Comparison of ENCODE assay signal across 8 mouse cellular contexts in the genomic region with DNA sequence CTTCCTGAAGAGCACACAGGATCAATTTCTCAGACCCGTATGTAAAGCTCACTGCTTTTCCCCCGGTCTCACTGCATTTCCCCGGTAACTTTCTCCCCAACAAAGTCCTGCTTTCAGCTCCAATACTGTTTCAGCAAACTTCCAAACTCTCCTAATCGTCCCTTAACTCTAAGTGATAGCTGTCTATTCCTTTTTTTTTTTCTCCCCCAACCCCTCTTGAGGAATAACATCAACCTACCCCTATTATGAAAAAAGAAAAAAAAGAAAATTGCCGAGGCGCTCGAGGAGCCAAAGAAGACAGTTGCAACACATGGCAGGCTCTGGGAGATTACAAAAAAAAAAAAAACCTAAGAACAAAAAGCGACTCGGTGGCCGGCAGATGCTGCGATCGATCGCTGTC. TPM values are rescaled to one million over a fixed set of nuclear protein-coding genes. Genes with fewer than 3 reads are reported as not detected.
A peak's percentile ranks its signal among the peaks of the same experiment; 100 is the strongest.
DNase-seq lines count a peak whose midpoint lies in the region; ATAC-seq and TF ChIP-seq lines count a peak whose summit lies in the region.

No protein-coding gene starts in this region.

- no peak for TF ChIP-seq POLR2A in MEL (IDR thresholded peaks at IDR 0.05; ENCODE audit: control insufficient read depth in 1 of 2, insufficient read depth in 1 of 2, low read depth in 1 of 2, low read length in 2 of 2, poor library complexity in 1 of 2)

- no peak for TF ChIP-seq RAD21 in MEL (IDR thresholded peaks at IDR 0.05; ENCODE audit: low read depth, low read length)

- H3K4me2 ChIP-seq in heart, embryonic 16.5 days (ENCODE audit: low read depth, low read length): peak overlapping the region; percentile 70
- H3K4me2 ChIP-seq in midbrain, embryonic 13.5 days (replicated peaks): peak overlapping the region; percentile 68

- H3K9me3 ChIP-seq in heart, embryonic 16.5 days (replicated peaks; ENCODE audit: control insufficient read depth, low read length): no peaks in the 10 kb centered on the region
- H3K9me3 ChIP-seq in MEL (replicated peaks; ENCODE audit: insufficient read depth, low read length): no peaks in the 10 kb centered on the region
- no peaks in the 10 kb centered on the region for H3K9me3 ChIP-seq in hindbrain, embryonic 10.5 days
- no peaks in the 10 kb centered on the region for H3K9me3 ChIP-seq in midbrain, embryonic 13.5 days

- TF ChIP-seq EP300 in MEL (IDR thresholded peaks at IDR 0.05; ENCODE audit: low read depth in 1 of 2, low read length in 2 of 2): no peak

- intact Hi-C loops in heart, postnatal 10 days (cut with DNase I): loop anchor here (1.0 to 2.0 kb wide), 2 partner anchors 38 to 75 kb away; a partner anchor contains a TSS
- intact Hi-C loops in gastrocnemius, postnatal 14 days (cut with DNase I; ENCODE audit: low total_unique reads): loop anchor here (5.0 kb wide), 1 partner anchor 36 kb away; no protein-coding TSS in a partner anchor

- TF ChIP-seq CTCF in MEL (IDR thresholded peaks at IDR 0.05 in 2 of 3, conservative IDR thresholded peaks at IDR 0.05 in 1 of 3; ENCODE audit: control insufficient read depth in 1 of 3, insufficient read depth in 1 of 3, low read depth in 2 of 3, low read length in 3 of 3, poor library complexity in 1 of 3, severe bottlenecking in 1 of 3): no peak

- DNase-seq in heart, postnatal 10 days: no peak
- DNase-seq in MEL (ENCODE audit: low read depth, low spot score): peak; percentile 38
- no peak for DNase-seq in hindbrain, embryonic 10.5 days (ENCODE audit: low spot score)
- DNase-seq in urinary bladder, postnatal 25 days (ENCODE audit: low spot score): no peak
- no peak for DNase-seq in MN1 (ENCODE audit: low spot score)
- no peak for DNase-seq in gastrocnemius, postnatal 14 days

- H3K9ac ChIP-seq in heart, embryonic 16.5 days (ENCODE audit: low read length): peak overlapping the region; percentile 94
- H3K9ac ChIP-seq in MEL (ENCODE audit: control insufficient read depth, low read depth, low read length, poor library complexity, severe bottlenecking): peak overlapping the region; percentile 93
- peak overlapping the region; percentile 94 for H3K9ac ChIP-seq in midbrain, embryonic 13.5 days (replicated peaks)

- no peaks in the 10 kb centered on the region for H3K27me3 ChIP-seq in heart, embryonic 16.5 days (ENCODE audit: control insufficient read depth, insufficient read depth, low read length)
- H3K27me3 ChIP-seq in MEL (ENCODE audit: control insufficient read depth in 1 of 2, insufficient read depth in 2 of 2, low read length in 2 of 2): no peaks in the 10 kb centered on the region
- no peaks in the 10 kb centered on the region for H3K27me3 ChIP-seq in hindbrain, embryonic 10.5 days (ENCODE audit: insufficient read depth, poor library complexity, severe bottlenecking)
- no peaks in the 10 kb centered on the region for H3K27me3 ChIP-seq in midbrain, embryonic 13.5 days

- no peak for ATAC-seq in heart, embryonic 16.5 days (replicated peaks; ENCODE audit: extremely low read depth, insufficient read depth, low FRiP score)
- no peak for ATAC-seq in midbrain, embryonic 13.5 days

- H3K4me3 ChIP-seq in heart, embryonic 16.5 days (ENCODE audit: low read length): peak overlapping the region; percentile 94
- peak overlapping the region; percentile 84 to 97 for H3K4me3 ChIP-seq in MEL (ENCODE audit: control insufficient read depth in 1 of 2, insufficient read depth in 1 of 2, low read depth in 2 of 2, low read length in 2 of 2)
- peak overlapping the region; percentile 84 for H3K4me3 ChIP-seq in hindbrain, embryonic 10.5 days
- peak overlapping the region; percentile 88 for H3K4me3 ChIP-seq in midbrain, embryonic 13.5 days (replicated peaks)

- WGBS in heart, embryonic 16.5 days: 2% methylated on average over 13 of the region's 13 CpGs
- under 1% methylated on average over 13 of the region's 13 CpGs for WGBS in hindbrain, embryonic 10.5 days
- under 1% methylated on average over 13 of the region's 13 CpGs for WGBS in midbrain, embryonic 13.5 days

- H3K4me1 ChIP-seq in heart, embryonic 16.5 days (ENCODE audit: control insufficient read depth, insufficient read depth, low read length): 0 out of 2 replicates have a peak, but pooled peaks cover 9% of the 10 kb centered on the region
- peaks cover 3 to 4% of the 10 kb centered on the region in 2 experiments; a peak in 1 of 4 replicates for H3K4me1 ChIP-seq in MEL (ENCODE audit: control insufficient read depth in 1 of 2, insufficient read depth in 2 of 2, low read length in 2 of 2)
- H3K4me1 ChIP-seq in hindbrain, embryonic 10.5 days (replicated peaks): peaks cover 15% of the 10 kb centered on the region; the same call in 1 of the 2 replicates
- H3K4me1 ChIP-seq in midbrain, embryonic 13.5 days (replicated peaks): peaks cover 16% of the 10 kb centered on the region

- peak overlapping the region; percentile 92 for H3K27ac ChIP-seq in heart, embryonic 16.5 days (ENCODE audit: low read length)
- H3K27ac ChIP-seq in MEL (ENCODE audit: control insufficient read depth, low read depth, low read length): peak overlapping the region; percentile 78
- H3K27ac ChIP-seq in hindbrain, embryonic 10.5 days: peak overlapping the region; percentile 98
- peak overlapping the region; percentile 92; the same call in 1 of the 2 replicates for H3K27ac ChIP-seq in midbrain, embryonic 13.5 days

- peaks cover 42% of the 10 kb centered on the region for H3K79me2 ChIP-seq in MEL (ENCODE audit: control insufficient read depth, insufficient read depth, low read length, poor library complexity)

- H3K36me3 ChIP-seq in heart, embryonic 16.5 days (ENCODE audit: control insufficient read depth, insufficient read depth): peaks cover 5% of the 10 kb centered on the region
- H3K36me3 ChIP-seq in MEL (ENCODE audit: control insufficient read depth in 1 of 2, insufficient read depth in 2 of 2, low read length in 2 of 2): peaks cover 15 to 18% of the 10 kb centered on the region in 2 experiments
- peaks cover 18% of the 10 kb centered on the region for H3K36me3 ChIP-seq in hindbrain, embryonic 10.5 days
- peaks cover 11% of the 10 kb centered on the region for H3K36me3 ChIP-seq in midbrain, embryonic 13.5 days

TF ChIP-seq in MEL, 35 proteins besides CTCF, POLR2A, EP300 and RAD21:
- TF ChIP-seq ZNF384 (IDR thresholded peaks at IDR 0.05; ENCODE audit: low read depth, low read length): peak; percentile 54; the same call in 1 of the 2 replicates
- TF ChIP-seq E2F4 (IDR thresholded peaks at IDR 0.05; ENCODE audit: borderline replicate concordance, low read depth, low read length): no peak
TF ChIP-seq in MEL: peak in this region for 1.

RNA-seq across cellular contexts. Expression of a gene that starts 1.0 kb away (rescaled TPM):
- polyA plus RNA-seq in heart, embryonic 16.5 days (2015; fragmentation: Nextera tagmentation; extraction: Ambion mirVana): 15.6 and 18.0 TPM in 2 replicates
- total RNA-seq in heart, postnatal 10 days (2021): 10 to 100 TPM; 51.0 to 52.8 TPM
- 11.6 and 13.6 TPM in 2 replicates for total RNA-seq in MEL (2012; rRNA removed)
- 10 to 100 TPM; 55.2 to 65.8 TPM for polyA plus RNA-seq in MEL (2012; ENCODE audit: insufficient read depth in 1 of 2, insufficient read length in 2 of 2, low read depth in 1 of 2, low replicate concordance in 2 of 2, missing spikeins in 1 of 2)
- 27.9 and 34.6 TPM in 2 replicates for polyA plus RNA-seq in hindbrain, embryonic 10.5 days (2016; fragmentation: Nextera tagmentation; extraction: Ambion mirVana)
- 21.0 and 26.8 TPM in 2 replicates for polyA plus RNA-seq in midbrain, embryonic 13.5 days (2015; fragmentation: Nextera tagmentation; extraction: Ambion mirVana)
- total RNA-seq in gastrocnemius, postnatal 14 days (2021): 10 to 100 TPM; 46.0 to 49.2 TPM

RNA-seq across cellular contexts. Expression of a gene that starts 14.4 kb away (rescaled TPM):
- 80.8 and 82.3 TPM in 2 replicates for polyA plus RNA-seq in heart, embryonic 16.5 days (2015; fragmentation: Nextera tagmentation; extraction: Ambion mirVana)
- total RNA-seq in heart, postnatal 10 days (2021): 10 to 100 TPM; 74.7 to 84.3 TPM
- total RNA-seq in MEL (2012; rRNA removed): 23.4 and 25.3 TPM in 2 replicates
- 10 to 100 TPM in 1 of 2 experiments, not detected in 1; 61.6 TPM for polyA plus RNA-seq in MEL (2012; ENCODE audit: insufficient read depth in 1 of 2, insufficient read length in 2 of 2, low read depth in 1 of 2, low replicate concordance in 2 of 2, missing spikeins in 1 of 2)
- 70.6 and 91.5 TPM in 2 replicates for polyA plus RNA-seq in hindbrain, embryonic 10.5 days (2016; fragmentation: Nextera tagmentation; extraction: Ambion mirVana)
- 135 and 140 TPM in 2 replicates for polyA plus RNA-seq in midbrain, embryonic 13.5 days (2015; fragmentation: Nextera tagmentation; extraction: Ambion mirVana)
- 10 to 100 TPM; 70.1 to 76.4 TPM for total RNA-seq in gastrocnemius, postnatal 14 days (2021)
